Mouse (Mus musculus): ENCODE measurements around the gene Capn13. TPM values are rescaled to one million over a fixed set of nuclear protein-coding genes. Genes with fewer than 3 reads are reported as not detected.

Gene Capn13
- total RNA-seq, 2 experiments from 2014 or later: not detected

DNA sequence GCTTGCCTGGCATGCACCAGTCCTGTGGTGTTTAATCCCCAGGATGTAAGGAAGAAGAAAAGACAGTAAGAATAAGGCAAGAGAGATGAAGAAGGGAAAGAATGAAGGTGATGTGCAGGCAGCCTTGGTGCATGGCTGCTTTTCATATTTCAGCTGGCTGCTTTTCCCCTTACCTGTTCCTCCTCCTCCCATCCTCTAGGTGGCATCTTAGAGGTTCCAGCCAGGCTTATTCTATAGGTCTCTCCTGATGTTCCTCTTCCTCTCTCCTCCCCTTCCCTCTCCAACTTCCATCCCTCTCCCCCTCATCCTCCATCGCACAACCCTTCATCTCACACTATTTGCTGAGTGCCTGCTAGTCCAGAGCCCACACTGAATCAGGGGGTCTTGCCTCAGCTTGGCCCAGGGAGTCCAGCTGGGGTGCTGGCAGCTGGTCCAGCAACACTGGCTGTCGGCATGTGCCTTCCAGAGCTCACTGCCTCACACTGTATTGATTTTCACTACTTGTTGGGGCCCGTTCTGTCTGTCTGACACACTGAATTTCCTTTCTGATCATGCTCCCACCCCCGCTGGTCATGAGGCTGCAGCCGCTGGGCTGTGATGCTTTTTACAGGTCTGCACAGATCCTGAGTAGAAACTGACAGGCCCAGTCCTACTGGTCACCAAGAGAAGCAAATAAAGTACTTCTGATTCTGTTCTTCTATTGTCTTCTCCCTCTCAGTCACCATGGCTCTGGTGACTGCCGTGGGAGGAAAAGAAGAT lies 56.9 kb downstream of the Capn13 start:
- no peak for DNase-seq (ENCODE audit: low spot score in 2 of 2)

DNA sequence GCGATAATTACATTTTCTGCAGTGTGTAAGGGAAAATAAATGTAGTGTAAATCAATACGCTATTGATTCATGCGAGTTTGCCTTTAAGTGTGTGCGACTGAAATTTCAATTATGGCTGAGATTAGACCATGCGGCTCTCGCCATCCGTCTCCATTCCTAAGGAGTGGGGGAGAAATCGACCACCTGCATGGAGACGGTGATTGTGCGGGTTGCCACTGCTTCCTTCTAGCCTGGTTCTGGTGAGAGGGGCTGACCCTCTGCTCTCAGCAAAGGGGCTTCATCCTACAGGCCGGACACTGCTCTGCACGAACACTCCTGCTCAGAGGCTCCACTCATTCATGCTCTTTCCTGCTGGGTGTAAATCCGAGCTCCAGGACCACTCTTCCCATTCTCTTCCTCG lies 58.0 kb downstream of the Capn13 start:
- no peak for DNase-seq (ENCODE audit: low spot score in 2 of 2)

DNA sequence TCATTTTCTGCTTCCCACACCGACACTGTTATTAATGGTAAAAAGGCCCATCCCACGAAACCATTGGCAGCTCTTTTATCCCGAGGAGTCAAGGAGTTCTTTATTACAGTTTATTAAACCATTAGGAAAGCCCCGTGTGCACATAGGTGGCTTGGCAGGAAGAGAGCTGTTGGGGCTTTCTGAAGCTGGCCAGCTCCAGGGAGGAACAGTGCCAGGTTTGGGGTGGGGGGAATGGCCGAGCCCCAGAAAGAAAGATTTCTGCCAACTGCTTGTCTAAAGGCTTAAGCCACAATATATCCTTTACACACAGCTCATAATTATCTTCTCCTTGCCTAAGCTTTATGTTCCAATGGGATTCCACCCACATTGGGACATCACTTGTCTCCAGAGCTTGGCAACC lies 71.6 kb downstream of the Capn13 start:
- DNase-seq (ENCODE audit: low spot score in 2 of 2): no peak

DNA sequence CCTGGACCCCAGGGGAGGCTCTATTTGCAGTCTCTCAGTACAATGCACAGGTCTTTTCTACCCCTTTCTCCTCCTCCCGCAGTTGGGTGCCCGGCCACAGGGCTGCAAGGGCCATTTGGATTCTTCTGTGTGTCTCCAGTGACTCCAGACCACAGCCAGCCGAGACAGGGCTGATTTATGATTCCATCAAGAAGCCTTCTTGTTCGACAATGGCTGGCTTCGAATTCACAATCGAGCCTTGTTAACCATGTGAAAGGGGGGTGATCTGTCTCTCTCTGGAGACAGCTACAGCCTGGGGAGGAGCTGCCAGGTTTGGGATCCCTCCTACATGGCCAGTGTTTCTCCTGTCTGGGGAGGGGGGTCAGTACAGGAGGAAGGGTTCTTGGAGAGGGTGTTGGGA lies 75.4 kb downstream of the Capn13 start:
- no peak for DNase-seq (ENCODE audit: low spot score in 2 of 2)

DNA sequence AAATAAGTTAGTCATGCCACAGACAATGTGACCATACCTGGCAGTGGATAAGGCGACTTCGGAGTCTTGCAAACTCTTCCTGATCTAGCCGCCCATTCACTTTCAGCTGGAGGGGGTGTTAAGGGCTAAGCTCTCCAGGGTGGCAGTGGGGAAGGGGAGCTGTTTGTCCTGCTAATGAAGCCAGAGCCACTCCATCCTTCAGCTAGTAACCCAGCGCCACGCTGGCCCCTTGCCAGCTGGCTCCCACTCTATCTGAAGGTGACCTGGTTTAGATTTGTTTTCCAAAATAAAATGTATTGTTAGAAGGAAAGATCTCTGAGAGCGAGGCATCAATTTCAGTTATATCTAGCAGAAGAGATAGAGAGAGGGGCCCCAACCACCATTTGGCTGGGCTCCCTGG lies 75.9 kb downstream of the Capn13 start:
- DNase-seq (ENCODE audit: low spot score in 2 of 2): no peak

DNA sequence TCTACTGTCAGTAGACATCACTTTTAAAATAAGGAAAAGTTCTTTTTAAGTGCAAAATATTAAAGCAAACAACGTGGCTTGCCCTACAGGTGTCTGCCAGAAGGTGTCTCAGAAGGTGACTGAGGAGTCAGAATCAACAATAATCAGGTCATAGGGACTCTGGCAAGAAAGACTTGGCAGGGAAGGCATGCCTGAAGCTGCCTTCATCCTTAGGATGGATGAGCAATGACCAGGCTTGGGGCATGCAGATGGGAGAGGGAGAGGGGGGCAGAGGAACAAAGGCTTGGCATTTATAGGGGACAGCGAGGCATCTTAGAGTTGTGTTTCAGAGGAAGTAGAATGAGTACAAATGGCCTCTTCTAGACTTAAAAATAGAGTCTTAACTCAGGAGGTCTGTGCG lies 76.7 kb downstream of the Capn13 start:
- DNase-seq (ENCODE audit: low spot score in 2 of 2): no peak

DNA sequence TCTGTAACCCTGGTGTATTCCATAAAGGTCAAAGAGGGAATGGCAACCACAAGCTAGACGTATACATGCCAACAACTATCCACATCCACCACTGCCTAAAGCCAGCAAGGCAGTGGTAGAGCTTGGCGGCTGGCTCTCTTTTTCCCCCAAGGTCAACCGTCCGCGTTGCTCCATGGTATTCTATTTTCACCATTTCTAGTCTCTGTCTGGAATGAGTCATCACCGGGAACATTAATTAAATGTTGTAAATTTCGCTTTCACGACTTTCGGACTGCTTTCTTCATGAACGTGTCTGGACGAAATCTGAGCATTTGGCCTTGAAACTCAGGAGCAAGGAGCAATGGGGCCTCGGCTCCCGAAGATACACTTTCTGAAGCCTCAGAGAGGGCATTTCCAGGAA lies 85.9 kb downstream of the Capn13 start:
- no peak for DNase-seq (ENCODE audit: low spot score in 2 of 2)

DNA sequence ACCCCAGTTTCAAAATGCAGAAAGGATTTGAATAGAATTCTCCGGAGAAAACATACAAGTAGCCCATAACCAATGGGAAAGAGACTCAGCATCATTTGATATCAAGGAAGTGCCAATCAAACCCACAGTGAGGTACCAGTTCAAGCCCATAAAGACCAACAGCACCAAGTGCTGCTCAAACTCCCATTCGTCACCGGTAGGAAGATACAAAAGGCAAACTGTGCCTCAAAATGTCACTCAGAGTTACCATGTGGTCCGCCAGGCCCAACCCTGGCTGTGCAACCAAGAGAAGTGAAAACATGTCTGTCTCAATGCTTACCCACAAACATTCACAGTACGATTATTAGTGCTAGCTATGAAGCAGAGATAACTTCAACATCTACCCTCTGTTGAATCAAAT lies 89.2 kb downstream of the Capn13 start:
- no peak for DNase-seq (ENCODE audit: low spot score in 2 of 2)

DNA sequence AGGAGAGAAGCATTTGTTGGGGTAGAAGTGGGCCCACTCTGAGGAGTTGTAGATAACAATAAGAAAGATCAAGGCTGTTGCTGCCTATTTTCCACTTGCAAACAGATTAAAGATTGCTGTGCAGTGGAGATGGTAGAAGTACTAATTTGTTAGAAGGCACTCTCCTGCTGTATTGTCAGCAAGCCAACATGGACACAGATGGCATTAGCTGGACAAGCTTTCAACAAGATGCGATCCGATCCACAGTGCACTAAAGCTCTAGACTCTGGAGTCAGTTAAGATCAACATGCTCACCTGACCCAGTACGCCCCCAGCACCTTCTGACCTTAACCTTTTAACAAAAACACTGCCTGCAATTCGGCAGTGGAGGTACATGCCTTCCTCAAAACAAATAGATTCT lies 92.0 kb downstream of the Capn13 start:
- DNase-seq (ENCODE audit: low spot score in 2 of 2): no peak

DNA sequence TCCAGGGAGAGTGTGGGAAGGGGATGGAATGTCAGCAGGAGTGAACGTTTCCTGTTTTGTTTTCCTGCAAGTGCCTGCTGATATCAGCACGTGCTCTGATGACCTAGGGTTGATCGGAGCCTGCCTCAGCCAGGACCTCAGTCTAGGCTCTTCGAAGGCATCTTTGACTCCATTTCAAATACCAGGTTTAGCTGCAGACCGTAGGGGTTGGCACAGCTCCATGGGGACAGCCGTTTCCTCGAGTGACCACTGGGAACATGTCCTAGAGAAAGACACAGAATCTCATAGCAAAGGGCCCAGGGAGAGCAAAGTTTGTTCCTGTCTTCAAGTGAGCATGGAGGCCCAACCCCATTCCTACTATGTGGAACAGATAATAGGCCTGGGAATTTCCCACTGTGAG lies 94.0 kb downstream of the Capn13 start:
- no peak for DNase-seq (ENCODE audit: low spot score in 2 of 2)

DNA sequence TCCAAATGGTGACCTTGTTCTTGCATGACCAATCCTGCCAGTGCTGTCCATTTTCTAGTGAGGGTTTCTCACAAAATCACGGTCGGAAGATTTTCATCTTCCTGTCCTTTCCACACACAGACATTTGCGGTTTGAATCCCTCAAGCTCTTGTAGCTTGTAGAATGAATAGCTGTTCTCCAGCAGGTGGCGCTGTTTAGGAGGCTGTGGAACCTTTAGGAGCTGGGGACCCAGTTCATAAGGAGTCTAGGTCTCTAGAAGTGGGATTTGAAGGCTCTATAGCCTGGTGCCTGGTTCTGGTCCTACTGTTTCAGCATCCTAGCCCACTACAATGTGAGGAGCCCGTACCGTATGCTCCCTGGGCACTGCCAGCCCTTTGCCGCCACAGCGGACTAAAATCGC lies 95.0 kb downstream of the Capn13 start:
- DNase-seq (ENCODE audit: low spot score in 2 of 2): peak; percentile 27 to 66

DNA sequence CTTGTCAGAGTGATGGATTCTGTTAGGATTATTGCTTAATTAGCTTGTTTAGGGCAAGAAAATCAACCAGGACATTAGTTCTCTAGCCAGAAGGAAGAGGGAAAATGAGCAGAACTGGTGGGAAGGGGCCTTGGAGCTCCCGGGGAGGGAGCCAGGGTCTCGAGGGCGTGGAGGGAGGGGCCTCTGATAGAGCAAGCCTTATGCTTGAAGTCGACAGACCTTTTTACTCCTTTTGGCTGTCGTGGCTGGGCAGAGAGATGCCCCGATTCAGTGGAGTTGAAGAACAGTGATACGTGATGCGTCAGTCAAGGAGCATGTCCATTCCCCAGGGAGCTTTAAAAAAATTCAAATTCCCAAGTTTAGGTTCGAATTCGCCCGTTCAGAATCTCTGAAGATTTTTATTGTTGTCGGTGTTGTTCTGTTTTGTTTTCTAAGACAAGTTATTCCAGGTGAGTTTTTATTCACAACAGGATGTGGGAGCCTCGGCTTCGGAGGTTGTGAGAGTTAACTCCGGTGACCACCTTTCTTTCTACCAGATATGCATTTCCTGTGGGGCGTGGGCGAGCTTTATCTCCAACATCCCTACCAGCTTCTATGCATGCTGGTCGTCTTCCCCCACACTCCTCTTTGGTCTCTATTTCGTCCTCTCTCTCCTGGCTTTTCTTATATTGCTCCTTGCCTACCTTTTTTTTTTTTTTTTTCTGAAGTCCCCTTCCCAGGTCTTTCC lies 96.4 kb downstream of the Capn13 start:
- DNase-seq (ENCODE audit: low spot score in 2 of 2): no peak

DNA sequence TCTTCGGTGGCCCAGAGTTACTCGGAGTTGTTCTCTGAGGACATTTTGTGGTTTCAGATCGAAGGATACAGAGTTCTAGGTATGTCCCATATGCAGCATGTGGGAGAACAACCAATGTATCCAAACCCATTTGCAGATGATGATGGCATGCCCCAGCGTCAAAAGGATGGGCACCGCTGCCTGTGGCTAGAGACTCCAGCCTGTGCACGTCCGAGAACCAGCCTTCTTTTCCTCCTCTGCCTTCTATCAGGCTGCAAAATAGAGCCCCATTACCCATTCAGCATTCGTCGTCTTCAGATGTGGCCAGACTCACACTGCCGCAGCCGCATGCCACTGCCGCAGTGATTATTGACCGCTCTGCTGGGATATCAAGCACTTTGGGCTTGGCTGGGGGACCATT lies 97.0 kb downstream of the Capn13 start:
- DNase-seq (ENCODE audit: low spot score in 2 of 2): no peak

DNA sequence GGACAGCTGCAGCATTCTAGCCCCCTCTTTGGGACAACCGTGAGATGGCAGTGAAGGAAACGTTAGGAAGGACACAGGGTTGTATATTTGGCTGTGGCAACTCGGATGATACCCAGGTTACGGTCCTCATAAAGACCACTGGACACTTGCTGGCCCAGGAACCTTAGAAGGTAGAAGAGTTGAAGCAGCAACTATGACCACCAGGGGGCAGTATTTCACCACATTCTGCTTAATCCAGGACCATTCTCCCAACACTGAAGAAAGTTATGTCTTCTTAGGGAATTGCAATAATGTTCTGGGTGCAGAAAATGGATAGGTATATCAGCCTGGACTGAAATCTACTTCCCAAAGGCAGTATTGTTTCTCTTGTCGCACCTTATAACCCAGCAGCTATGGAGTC lies 97.4 kb downstream of the Capn13 start:
- peak; percentile 57 to 89 for DNase-seq (ENCODE audit: low spot score in 2 of 2)

DNA sequence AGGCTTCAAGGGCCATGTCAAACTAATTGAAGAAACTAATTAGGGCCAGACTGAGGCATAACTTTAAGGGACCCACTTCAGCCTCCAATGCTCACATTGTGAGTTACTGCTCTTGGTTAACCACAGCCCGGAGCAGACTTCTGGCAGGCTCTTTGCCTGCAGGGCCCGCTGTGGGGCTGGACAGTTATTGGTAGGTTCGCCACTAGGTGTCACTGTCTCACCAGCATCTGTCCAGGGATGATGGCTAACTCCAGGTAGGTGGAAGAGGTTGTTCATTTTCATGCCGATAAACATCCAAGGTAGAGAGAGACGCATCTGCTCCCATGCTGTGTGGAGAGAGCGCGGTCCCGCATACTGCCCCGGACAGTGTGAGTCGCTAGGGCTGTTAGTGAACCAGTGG lies 98.6 kb downstream of the Capn13 start:
- peak; percentile 59 to 83 for DNase-seq (ENCODE audit: low spot score in 2 of 2)

DNA sequence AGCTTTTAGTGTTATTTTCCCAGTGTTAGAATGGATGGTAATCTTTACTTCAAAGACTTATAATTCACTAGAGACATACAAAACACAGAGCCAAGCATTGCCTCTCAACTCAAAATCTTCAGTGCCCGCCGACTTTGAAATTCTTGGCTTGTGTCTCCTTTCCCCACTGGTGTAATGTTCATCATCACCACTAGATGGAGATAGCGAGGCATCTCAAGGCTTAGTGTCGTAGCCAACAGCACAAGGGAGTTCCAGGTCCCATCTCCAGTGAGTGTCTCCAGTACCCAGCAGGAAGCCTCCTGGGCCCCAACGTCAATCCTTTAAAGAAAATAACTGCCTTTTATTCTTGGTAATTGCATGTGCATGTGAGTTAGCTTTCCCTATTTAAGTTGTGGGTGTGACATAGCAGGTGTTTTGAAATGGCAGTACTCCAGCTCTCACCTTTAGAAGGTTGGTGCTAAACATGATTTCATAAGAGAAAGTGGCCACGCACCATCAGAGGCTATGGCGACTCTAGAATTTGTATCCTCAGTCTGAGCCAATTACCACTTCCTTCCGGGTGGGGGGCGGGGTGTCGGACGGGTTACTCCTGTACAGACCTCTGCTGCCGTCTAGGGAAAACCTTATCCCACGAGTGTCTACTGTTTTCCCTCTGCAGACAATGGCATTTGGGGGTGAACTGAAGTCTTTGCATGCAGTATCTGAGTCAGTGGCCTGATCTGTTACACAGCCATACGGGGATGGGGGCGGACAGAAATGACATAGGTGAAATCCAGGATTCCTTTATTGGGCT lies 99.2 kb downstream of the Capn13 start:
- DNase-seq (ENCODE audit: low spot score in 2 of 2): peak; percentile 47 to 90

DNA sequence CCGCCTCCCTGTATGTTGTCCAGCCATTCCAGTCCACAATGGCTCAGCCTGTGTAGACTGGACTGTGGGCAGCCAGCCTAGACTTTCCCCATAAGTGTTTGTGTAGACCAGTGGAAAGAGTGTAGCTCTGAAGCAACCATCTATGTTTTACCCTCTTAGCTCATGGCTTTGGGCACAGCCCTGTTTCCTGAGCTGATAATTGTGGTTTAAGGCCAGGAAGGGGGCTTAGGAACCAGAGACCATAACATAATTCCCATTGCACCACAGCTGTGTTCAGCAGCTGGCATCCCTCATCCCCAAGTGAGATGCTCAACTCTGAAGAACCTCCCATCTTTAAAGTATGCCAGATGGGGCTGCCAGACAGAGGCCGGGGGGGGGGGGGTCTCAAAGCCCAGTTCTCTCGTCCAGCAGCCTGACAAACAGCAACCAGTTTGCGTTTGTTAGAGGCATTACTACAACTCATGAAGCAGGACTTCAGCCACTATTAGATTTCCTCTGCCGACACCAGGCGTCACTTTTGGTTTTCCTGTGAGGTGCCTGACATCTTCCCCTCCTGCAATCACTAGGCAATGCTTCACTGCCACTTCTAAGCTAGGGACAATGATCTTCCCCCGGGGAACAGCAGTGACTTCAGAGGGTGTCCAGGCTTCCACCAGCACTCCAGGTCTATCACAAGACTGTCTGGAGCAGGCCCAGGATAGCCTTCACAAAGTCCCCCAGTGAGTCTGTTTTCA lies 100.4 kb downstream of the Capn13 start:
- no peak for DNase-seq (ENCODE audit: low spot score in 2 of 2)

DNA sequence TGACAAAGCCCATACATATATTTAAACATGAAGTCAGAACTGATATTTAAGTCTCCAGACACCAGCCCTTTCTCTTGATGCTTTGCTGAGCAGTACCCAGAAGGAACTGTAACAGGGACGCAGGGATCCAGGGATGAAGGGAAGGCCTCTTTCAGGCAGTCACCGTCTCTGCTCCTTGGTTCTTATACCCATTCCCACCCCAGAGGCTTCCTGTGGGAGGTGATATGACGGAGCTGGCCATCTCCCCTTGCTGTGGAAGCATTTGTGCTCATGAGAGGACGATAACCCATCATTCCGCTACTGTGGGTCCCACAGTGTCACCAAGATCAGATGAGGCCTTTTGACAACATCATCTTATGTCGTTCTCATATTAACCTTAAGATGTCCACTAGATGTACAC lies 101.7 kb downstream of the Capn13 start:
- DNase-seq (ENCODE audit: low spot score in 2 of 2): no peak

DNA sequence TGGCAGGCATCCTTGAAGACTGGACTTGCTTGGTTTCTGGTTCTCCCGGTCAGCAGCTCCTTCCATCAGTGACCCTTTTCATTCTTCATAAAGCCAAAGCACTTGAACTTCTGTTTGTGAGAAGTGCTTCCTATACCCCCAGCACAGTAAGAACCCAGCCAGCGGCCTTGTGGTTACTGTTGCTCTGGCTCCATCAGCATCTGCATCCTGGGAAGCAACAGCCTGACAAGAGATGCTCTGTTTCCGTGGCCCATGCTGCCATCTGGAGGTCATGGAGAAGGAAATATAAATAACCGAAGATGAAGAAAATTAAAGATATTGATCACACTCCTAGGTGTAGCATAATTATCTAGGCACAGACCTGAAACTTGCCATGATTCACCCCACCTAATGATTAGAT lies 103.8 kb downstream of the Capn13 start:
- DNase-seq (ENCODE audit: low spot score in 2 of 2): peak in 1 of 2 experiments; percentile 80

DNA sequence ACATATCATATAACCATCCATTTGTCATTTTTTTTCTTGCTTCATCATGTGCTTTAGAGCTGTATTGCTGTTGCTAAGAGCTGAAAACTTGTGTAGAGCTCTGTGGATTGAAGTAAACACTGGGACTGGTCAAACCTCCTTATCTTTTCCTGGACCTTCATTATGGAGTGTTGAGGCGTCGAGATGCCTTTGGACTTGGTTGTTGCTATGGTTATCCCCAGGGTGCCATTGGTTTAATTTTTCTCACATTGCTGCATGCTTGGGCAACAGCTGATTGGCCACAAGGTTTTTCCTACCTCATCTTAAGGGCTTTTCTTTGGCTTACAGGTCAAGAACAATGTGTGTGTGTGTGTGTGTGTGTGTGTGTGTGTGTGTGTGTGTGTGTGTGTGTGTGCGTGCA lies 107.4 kb downstream of the Capn13 start:
- DNase-seq (ENCODE audit: low spot score in 2 of 2): no peak

DNA sequence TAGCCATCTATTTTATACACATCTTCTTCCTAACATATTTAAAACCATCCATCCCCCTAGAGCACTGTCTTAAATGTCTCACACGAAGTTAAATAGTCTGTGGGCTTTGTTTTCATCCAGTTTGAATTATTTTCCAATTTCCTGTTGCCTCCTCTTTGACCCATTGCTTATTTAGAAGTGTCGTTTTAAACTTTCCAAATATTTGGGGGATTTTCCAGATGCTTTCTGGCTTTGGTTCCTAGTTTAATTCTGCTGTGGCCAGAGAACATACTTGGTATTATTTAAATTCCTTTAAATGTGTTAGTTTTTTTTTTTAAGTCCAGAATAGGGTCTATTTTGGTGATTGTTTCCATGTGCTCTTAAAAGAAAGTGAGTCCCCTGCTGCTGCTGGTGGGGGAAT lies 116.4 kb downstream of the Capn13 start:
- no peak for DNase-seq (ENCODE audit: low spot score in 2 of 2)

Data from layer of hippocampus, adult 18-20 months (tissue).